Mouse (Mus musculus) mature B cell (primary cell): ENCODE results near the gene Rnf169.
"Not testable (repeated sequence)": the region's sequence is repeated elsewhere in the genome, so short reads cannot be mapped to it uniquely, and the experiment has no call there.

Source experiments
- in situ Hi-C: fragments of 300-500 bp; cut with MboI; formaldehyde crosslinking; loops from 2 replicates; pipeline ENCODE4 v1.14.3; 2019

Gene Rnf169

DNA sequence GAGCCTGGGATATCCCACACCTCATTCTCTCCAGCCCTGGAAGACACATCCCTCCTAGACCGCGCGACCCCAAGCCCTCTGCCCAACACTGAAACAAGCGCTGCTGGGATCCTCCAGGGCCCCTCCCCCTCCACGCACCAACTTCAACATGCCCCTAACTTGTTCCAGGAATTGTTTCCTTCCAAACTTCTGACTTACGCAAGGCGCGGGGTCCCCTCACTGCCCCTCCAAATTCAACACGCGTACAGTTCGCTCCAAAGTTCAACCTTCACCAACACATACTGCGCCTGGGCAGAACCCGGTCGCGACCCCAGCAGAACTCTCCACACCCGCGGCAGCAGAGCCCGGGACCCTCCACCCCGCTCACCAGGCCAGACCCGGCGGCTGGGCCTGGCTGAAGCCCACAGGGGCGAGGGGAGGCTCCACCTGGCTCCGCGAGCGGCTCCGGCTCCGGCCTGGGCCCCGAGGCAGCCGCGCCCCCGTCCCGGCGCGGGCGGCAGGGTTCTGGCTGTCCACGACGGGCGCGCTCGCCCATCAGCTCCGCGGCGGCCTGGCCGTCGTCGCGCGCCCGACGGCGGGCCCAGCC lies 609 bp downstream of the Rnf169 start:
- in situ Hi-C loops, result no loop called here

- in situ Hi-C loops, result no loop called here
These were observed 1.2 kb downstream of the Rnf169 start for GRCm38 (mm10) chr7:99979081-99979480.

- in situ Hi-C loops, result no loop called here
These were observed 2.2 kb downstream of the Rnf169 start for GRCm38 (mm10) chr7:99978041-99978440.

DNA sequence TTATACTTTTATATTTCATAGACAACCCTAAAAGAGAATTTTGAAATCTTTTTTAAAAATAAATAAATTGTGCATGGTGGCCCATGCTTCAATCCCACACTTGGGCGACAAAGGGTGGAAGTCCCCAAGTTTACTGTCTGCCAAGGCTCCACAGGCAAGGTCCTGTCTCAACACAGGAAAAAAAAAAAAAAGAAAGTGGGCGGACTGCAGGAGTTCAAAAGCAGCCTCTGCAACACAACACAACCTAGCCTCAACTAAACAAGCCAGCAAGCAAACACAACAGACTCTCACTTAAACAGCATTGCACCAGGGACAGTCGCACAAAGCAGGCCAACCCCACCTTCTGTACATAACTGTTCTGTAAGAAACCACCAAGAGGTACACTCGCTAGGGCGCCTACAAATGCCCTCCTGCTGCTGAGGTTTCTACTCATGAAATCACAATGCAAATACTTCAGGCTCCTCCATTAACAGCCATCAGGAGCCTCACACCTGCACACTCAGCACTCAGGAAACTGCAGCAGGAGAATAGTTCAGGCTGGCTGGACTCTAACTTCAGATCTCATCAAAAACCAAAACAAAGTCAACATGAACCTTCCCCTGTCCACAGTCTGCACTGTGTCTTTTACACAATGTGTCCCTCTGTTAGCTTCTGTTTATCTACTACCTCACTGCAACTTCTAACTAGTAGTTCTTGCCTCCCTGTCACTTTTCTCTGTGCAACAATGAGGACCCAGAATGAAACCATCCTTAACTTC lies 4.3 kb downstream of the Rnf169 start:
- in situ Hi-C loops, result no loop called here

DNA sequence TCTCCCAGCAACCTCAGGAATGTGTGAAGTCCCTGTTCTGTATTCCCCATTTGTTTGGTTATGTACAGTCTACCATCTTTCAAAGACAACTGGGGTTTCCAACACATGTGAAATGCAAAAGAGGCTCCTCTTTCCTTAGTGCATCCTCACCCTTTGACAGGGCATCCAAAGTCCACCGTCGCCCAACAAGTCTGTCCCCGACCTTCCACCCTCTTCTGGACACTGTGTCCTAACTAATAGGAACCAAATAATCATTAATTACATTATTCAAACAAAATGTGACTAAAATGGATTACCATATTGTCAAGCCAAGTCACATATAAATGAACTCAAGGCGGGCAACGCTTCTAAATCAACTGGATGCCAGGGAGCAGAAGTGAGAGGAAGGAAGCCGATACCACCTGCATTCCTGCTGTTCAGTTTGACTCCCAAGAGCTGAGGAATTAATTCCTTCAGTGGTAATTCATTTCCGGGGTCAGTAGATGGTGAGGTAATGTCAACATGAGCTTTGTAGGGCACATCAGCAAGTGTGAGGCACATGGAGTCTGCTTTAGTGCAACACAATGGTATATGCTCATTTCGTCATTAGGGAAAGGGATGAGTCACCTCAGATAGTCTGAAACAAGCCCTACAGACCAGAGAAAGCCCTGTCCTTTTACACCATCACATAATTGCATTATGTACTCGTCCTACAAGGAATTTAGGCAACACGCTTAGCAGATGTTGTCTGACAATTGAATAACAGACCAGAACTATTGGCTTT lies 5.9 kb downstream of the Rnf169 start:
- in situ Hi-C loops, result no loop called here

DNA sequence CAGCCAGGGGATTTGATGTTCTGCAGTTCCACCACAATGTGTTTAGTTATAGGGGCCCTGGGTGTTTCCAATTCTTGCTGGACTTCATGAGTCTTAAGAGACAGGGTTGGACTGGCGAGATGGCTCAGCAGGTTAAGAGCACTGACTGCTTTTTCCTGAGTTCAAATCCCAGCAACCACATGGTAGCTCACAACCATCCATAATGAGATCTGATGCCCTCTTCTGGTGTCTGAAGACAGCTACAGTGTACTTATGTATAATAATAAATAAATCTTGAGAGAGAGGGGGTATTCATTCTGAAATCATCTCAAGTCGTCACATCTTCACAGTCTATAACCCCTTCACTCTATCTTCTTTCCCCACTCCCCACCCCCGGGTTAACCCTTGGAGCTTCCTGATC lies 7.3 kb downstream of the Rnf169 start:
- in situ Hi-C loops, result not testable (repeated sequence)

DNA sequence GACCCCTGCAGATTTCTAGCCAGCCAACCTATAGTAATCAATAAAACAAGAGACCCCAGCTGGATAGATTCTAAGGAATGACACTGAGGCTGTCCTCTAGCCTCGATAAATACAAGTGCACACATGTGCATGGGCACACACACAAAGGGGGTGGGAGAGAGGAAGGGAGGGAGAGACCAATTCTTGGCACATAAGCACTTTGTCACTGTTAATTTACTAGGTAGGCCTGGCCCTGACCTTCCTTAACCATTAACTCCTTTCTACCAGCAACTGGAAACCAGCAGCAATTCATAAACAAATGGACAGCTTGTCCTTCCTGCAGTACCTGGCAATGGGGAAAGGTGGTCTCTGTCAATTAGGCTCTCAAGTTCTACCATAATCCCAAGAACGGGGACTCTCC lies 8.3 kb downstream of the Rnf169 start:
- in situ Hi-C loops, result no loop called here

GRCm38 (mm10) chr7:99969151-99969550 lies 11.1 kb downstream of the Rnf169 start:
- in situ Hi-C loops, result no loop called here

DNA sequence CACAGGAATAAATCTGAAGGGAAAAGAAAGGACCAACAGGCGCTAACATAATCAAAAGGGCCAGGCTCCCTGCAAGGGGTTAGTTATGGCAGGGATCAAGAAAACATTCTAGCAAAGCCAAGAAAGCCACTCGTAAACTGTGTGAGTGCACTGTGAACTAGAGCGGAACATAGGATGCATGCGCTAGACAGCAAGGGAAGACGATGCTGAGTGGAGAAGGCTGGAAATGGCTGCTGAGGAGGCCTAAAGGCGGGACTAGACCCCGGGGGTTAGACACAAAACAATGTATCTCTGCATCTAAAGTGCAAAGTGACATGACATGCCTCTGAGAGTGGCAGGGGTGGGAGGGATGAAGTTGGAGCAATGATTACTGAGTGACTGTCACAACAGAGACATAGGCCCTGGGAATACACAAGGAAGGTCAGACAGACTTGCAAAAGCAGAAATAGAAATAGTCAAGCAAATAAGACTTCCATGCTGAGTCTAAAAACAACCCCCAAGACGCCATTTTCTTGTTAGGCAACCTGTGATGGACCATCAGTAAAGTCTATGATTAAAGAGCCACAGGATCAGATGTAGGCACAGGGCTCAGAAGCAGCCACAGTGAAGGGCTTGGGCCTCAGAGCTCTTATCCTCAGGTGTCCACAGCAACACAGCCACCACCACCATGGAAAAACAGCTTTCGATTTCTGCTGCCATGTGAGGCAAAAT lies 14.1 kb downstream of the Rnf169 start:
- in situ Hi-C loops, result no loop called here

DNA sequence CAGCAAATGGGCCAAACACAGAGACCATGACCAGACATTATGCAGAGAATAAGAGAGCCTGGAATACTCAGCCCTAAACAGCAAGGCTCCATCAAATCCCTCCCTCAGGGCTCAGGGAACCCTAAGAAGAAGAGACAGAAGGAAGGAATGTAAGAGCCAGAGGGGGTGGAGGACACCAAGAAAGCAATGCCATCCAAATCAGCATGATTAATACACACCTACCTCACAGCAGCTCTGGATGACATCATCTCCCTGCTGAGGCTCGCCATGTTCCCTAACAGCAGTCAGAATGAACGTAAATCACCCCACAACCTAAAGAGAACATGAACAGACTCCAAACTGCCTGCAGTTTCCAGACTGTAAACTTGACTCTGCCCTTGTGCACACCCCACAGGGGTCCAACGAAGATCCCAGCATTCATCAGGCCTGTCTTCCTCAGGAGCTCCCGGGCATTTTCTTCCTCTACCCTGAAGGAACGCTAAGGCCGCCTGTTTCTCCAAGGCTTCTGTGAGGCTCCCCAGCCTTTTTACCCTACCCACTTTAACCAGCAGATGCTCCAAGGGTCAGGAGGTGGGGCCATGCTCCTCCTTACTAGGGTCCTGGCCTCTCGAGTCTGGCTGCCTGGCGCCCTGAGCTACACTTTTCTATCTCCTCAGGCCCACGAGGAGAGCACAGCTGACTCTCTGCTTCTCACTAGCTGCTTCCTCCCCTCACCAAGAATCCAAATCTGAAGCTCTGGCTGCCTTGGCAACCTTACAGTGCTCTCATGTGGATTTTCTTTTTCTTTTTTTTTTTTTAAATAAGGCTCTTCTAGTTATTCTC lies 15.0 kb downstream of the Rnf169 start:
- in situ Hi-C loops, result no loop called here

DNA sequence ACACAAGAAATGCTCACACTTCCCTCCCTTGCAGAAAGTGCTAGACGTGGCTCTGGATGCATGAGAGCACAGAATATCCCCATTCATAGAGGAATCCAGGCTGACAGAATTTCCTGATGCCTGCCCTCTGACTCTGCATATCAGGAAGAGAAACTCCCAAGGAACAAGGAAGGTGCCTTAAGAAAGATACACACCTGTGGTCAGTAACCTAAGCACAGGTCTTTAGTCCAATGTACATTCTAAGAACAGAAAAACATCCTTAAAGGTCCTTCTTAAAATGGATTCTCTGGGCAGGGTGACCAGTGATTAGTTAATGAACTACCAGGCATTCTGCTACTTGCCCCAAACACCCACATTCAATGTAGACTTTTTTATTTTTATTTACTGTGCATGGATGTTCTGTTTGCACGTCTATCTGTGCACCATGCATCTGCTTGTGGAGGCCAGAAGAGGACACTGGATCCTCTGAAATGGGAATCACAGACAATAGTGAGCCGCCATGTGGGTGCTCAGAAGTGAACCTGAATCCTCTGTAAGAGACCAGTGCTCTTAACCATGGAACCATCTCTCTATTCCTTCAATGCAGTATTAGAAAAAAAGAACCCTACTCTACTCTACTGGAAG lies 16.9 kb downstream of the Rnf169 start:
- in situ Hi-C loops, result no loop called here

- in situ Hi-C loops, result no loop called here
These were observed 17.6 kb downstream of the Rnf169 start for GRCm38 (mm10) chr7:99962536-99963236.

- in situ Hi-C loops, result no loop called here
These were observed 18.7 kb downstream of the Rnf169 start for GRCm38 (mm10) chr7:99961518-99961917.

- in situ Hi-C loops, result not testable (repeated sequence)
These were observed 19.7 kb downstream of the Rnf169 start for GRCm38 (mm10) chr7:99960571-99960970.

DNA sequence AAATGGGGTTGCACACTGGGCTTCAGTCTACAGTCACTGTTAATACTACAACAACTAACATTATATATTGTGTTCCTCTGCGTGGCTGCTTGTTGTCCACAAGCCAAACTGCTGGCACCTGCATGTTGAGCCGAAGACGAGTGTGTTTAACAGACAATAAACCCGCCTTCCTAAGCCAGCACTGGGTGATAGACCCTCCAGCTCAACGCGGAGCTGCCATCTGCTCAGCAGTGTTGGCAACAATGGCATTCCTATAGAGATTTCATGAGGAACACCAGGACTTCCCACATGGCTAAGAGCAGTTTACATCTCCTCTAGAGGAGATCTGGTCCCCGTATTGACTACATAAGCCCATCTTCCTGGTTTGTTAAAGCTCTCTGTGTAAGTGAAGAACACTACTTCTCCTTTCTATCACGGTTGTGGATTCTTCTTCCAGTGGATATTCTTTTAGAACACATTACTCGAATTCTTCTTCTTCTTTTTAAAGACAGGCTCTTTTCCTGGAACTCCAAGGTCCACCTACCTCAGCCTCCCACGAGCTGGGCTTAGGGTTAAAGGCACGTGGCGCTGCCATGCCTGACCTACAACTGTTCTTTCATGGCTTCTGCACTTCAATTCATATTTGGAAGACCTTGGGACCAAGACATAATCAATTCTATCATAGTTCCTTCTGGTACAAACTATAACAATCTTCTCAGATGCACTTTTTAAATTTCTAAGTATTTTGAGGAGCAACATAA lies 22.9 kb downstream of the Rnf169 start:
- in situ Hi-C loops, result no loop called here

- in situ Hi-C loops, result no loop called here
These were observed 24.2 kb downstream of the Rnf169 start for GRCm38 (mm10) chr7:99956095-99956494.

DNA sequence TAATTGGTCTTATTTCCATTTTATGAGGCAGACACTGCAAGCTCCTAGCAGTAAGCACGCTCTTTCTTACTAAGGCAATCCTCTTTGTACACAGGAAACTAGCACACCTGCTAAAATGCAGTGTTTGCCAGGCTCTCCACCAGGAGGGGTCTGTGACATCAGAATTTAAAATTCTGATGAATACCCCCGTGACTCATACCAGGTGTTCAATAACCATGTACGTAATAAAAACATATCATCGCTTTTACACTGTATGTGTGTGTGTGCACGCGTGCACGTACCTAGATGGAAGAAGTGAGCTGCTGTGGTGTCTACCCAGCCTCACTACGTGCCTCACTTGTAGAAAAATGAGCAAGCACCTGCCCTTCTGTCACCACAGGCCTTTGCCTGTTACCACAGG lies 26.0 kb downstream of the Rnf169 start:
- in situ Hi-C loops, result no loop called here

GRCm38 (mm10) chr7:99953442-99954098 lies 26.7 kb downstream of the Rnf169 start:
- in situ Hi-C loops, result no loop called here

GRCm38 (mm10) chr7:99947329-99947728 lies 32.9 kb downstream of the Rnf169 start:
- in situ Hi-C loops, result no loop called here
